Mouse (Mus musculus): ENCODE data around the gene Limk1.

- TF ChIP-seq CTCF (IDR thresholded peaks at IDR 0.05; ENCODE audit: extremely low read depth, insufficient read length, insufficient replicate concordance, low read depth, low read length), result no peak
- no peak for TF ChIP-seq POLR2A (IDR thresholded peaks at IDR 0.05; ENCODE audit: low read depth, low read length)
Observed at GRCm38 (mm10) chr5:134734072-134734471, 45.7 kb upstream of the Limk1 start.
